Mouse (Mus musculus) spleen, adult 2 months (tissue): Measurements from ENCODE around the gene Glis2.

Experiments
- CTCF ChIP-seq: fragments of 200-500 bp; IDR thresholded peaks from 2 replicates; pipeline ENCODE4 v1.5.1; 2011; ENCODE audit warnings: mild to moderate bottlenecking, inconsistent platforms; ENCODE audit not compliant: insufficient read depth, insufficient read length, insufficient replicate concordance; ENCODE audit errors: extremely low read depth
- POLR2A ChIP-seq: fragments of 200-500 bp; IDR thresholded peaks from 2 replicates; pipeline ENCODE4 v1.6.1; 2011; ENCODE audit warnings: low read depth, low read length, inconsistent platforms

GRCm38 (mm10) chr16:4632050-4632449 is 37.5 kb downstream of the Glis2 start:
- TF ChIP-seq POLR2A (no peak), CTCF (no peak)
